Mouse (Mus musculus): Measurements from ENCODE around the gene Actr2.
"Not testable (repeated sequence)": the region's sequence is repeated elsewhere in the genome, so short reads cannot be mapped to it uniquely, and the experiment has no call there.

Actr2 gene

GRCm38 (mm10) chr11:20112741-20113480, at the start of gene Actr2:
TSS of gene Actr2 (minus strand) at chr11:20112913.
- in situ Hi-C loops (cut with MboI, MseI), result no loop called here

GRCm38 (mm10) chr11:20158879-20159278, 46.2 kb upstream of the Actr2 start:
- in situ Hi-C loops (cut with MboI, MseI), result no loop called here

- in situ Hi-C loops (cut with MboI, MseI), result loop anchor here (5.0 kb wide), 1 partner anchor 34 kb away; no protein-coding TSS in a partner anchor
These were observed 40.8 kb upstream of the Actr2 start for GRCm38 (mm10) chr11:20153542-20153941.

GRCm38 (mm10) chr11:20152107-20152901, 39.6 kb upstream of the Actr2 start:
- in situ Hi-C loops (cut with MboI, MseI), result loop anchor here (5.0 kb wide), 1 partner anchor 35 kb away; no protein-coding TSS in a partner anchor

- in situ Hi-C loops (cut with MboI, MseI), result loop anchor here (5.0 kb wide), 1 partner anchor 36 kb away; no protein-coding TSS in a partner anchor
These were observed 38.6 kb upstream of the Actr2 start for GRCm38 (mm10) chr11:20151290-20151689.

- in situ Hi-C loops (cut with MboI, MseI), result loop anchor here (5.0 kb wide), 1 partner anchor 37 kb away; no protein-coding TSS in a partner anchor
These were observed 37.2 kb upstream of the Actr2 start for GRCm38 (mm10) chr11:20149936-20150335.

GRCm38 (mm10) chr11:20145383-20145782, 32.7 kb upstream of the Actr2 start:
- in situ Hi-C loops (cut with MboI, MseI), result no loop called here

- in situ Hi-C loops (cut with MboI, MseI), result no loop called here
These were observed 32.0 kb upstream of the Actr2 start for GRCm38 (mm10) chr11:20144536-20145263.

GRCm38 (mm10) chr11:20143687-20144086, 31.0 kb upstream of the Actr2 start:
- in situ Hi-C loops (cut with MboI, MseI), result not testable (repeated sequence)

- in situ Hi-C loops (cut with MboI, MseI), result no loop called here
These were observed 29.8 kb upstream of the Actr2 start for GRCm38 (mm10) chr11:20142516-20142915.

GRCm38 (mm10) chr11:20140286-20140685, 27.6 kb upstream of the Actr2 start:
- in situ Hi-C loops (cut with MboI, MseI), result no loop called here

- in situ Hi-C loops (cut with MboI, MseI), result no loop called here
These were observed 27.0 kb upstream of the Actr2 start for GRCm38 (mm10) chr11:20139711-20140110.

GRCm38 (mm10) chr11:20138498-20139208, 25.9 kb upstream of the Actr2 start:
- in situ Hi-C loops (cut with MboI, MseI), result no loop called here

GRCm38 (mm10) chr11:20137872-20138271, 25.2 kb upstream of the Actr2 start:
- in situ Hi-C loops (cut with MboI, MseI), result no loop called here

- in situ Hi-C loops (cut with MboI, MseI), result no loop called here
These were observed 23.6 kb upstream of the Actr2 start for GRCm38 (mm10) chr11:20136314-20136713.

GRCm38 (mm10) chr11:20134869-20135268, 22.2 kb upstream of the Actr2 start:
- in situ Hi-C loops (cut with MboI, MseI), result not testable (repeated sequence)

- in situ Hi-C loops (cut with MboI, MseI), result no loop called here
These were observed 21.0 kb upstream of the Actr2 start for GRCm38 (mm10) chr11:20133721-20134120.

GRCm38 (mm10) chr11:20132955-20133562, 20.3 kb upstream of the Actr2 start:
- in situ Hi-C loops (cut with MboI, MseI), result no loop called here

GRCm38 (mm10) chr11:20126673-20127516, 14.2 kb upstream of the Actr2 start:
- in situ Hi-C loops (cut with MboI, MseI), result loop anchor here (5.0 kb wide), 1 partner anchor 115 kb away; no protein-coding TSS in a partner anchor

- in situ Hi-C loops (cut with MboI, MseI), result loop anchor here (5.0 kb wide), 1 partner anchor 117 kb away; no protein-coding TSS in a partner anchor
These were observed 12.7 kb upstream of the Actr2 start for GRCm38 (mm10) chr11:20125423-20125822.
